Mouse (Mus musculus) olfactory bulb, adult 2 months (tissue): ENCODE results near the gene Uhrf1bp1l. TPM values are rescaled to one million over a fixed set of nuclear protein-coding genes. Genes with fewer than 3 reads are reported as not detected.

Experiments used
- H3K27ac ChIP-seq: fragments of 200-500 bp; 2 replicates; pipeline ENCODE4 v1.5.1; 2012; ENCODE audit warnings: low read depth, low read length; ENCODE audit not compliant: insufficient read depth
- H3K4me1 ChIP-seq: fragments of 200-500 bp; 2 replicates; pipeline ENCODE4 v1.6.1; 2012; ENCODE audit warnings: low read length; ENCODE audit not compliant: control insufficient read depth, insufficient read depth
- H3K4me3 ChIP-seq: fragments of 200-500 bp; 2 replicates; pipeline ENCODE4 v1.5.1; 2012; ENCODE audit warnings: mild to moderate bottlenecking, low read depth, low read length, moderate library complexity; ENCODE audit not compliant: insufficient read depth
- CTCF ChIP-seq: fragments of 200-500 bp; IDR thresholded peaks from 2 replicates; pipeline ENCODE4 v1.5.1; 2012; ENCODE audit warnings: low read depth, mild to moderate bottlenecking, low read length, moderate library complexity; ENCODE audit not compliant: insufficient read depth
- POLR2A ChIP-seq: fragments of 200-500 bp; IDR thresholded peaks from 2 replicates; pipeline ENCODE4 v1.6.1; 2012; ENCODE audit warnings: mild to moderate bottlenecking, low read depth, low read length, moderate library complexity; ENCODE audit not compliant: insufficient read depth
- WGBS: fragments of 180-500 bp; shearing (Covaris S2); methylation state at CpG from one replicate; pipeline ENCODE4 v1.1.7; 2018; 5-methylcytosine and 5-hydroxymethylcytosine counted together
- polyA plus RNA-seq: library from polyadenylated mRNA; stranded (reverse); fragments of >200 nt; gene quantifications from 2 replicates; pipeline ENCODE4 v1.2.4, GENCODE M21; 2012; ENCODE audit warnings: low replicate concordance; ENCODE audit not compliant: missing spikeins, insufficient read depth, insufficient read length

Uhrf1bp1l gene
- polyA plus RNA-seq, 1 experiment: 264 TPM

GRCm38 (mm10) chr10:89755231-89755630 lies 10.4 kb downstream of the Uhrf1bp1l start:
- WGBS: 95% methylated on average over 4 of the region's 4 CpGs
- no peaks in the 10 kb centered on the region for H3K4me1 ChIP-seq
- TF ChIP-seq POLR2A (no peak), CTCF (no peak)
- no peak overlapping the region for H3K4me3 ChIP-seq
- no peak overlapping the region for H3K27ac ChIP-seq

- 50% methylated on average over 5 of the region's 5 CpGs for WGBS
These were observed 16.0 kb downstream of the Uhrf1bp1l start for GRCm38 (mm10) chr10:89760772-89761171.

GRCm38 (mm10) chr10:89764457-89765121 lies 19.8 kb downstream of the Uhrf1bp1l start:
- WGBS: 59% methylated on average over 9 of the region's 9 CpGs

More at GRCm38 (mm10) chr10:89760772-89761171, 16.0 kb downstream of the Uhrf1bp1l start:
- H3K4me1 ChIP-seq: no peaks in the 10 kb centered on the region
- no peak overlapping the region for H3K4me3 ChIP-seq
- H3K27ac ChIP-seq: no peak overlapping the region
- TF ChIP-seq POLR2A (no peak), CTCF (no peak)

GRCm38 (mm10) chr10:89765790-89766714 lies 21.3 kb downstream of the Uhrf1bp1l start:
- Histone ChIP-seq H3K4me1 (no peaks in the 10 kb centered on the region), H3K4me3 (no peak overlapping the region), H3K27ac (no peak overlapping the region)
- TF ChIP-seq POLR2A (no peak), CTCF (no peak)
- 91% methylated on average over 11 of the region's 11 CpGs for WGBS

More at GRCm38 (mm10) chr10:89764457-89765121, 19.8 kb downstream of the Uhrf1bp1l start:
- TF ChIP-seq CTCF: no peak
- no peak for TF ChIP-seq POLR2A
- no peak overlapping the region for H3K4me3 ChIP-seq
- no peaks in the 10 kb centered on the region for H3K4me1 ChIP-seq
- H3K27ac ChIP-seq: no peak overlapping the region

DNA sequence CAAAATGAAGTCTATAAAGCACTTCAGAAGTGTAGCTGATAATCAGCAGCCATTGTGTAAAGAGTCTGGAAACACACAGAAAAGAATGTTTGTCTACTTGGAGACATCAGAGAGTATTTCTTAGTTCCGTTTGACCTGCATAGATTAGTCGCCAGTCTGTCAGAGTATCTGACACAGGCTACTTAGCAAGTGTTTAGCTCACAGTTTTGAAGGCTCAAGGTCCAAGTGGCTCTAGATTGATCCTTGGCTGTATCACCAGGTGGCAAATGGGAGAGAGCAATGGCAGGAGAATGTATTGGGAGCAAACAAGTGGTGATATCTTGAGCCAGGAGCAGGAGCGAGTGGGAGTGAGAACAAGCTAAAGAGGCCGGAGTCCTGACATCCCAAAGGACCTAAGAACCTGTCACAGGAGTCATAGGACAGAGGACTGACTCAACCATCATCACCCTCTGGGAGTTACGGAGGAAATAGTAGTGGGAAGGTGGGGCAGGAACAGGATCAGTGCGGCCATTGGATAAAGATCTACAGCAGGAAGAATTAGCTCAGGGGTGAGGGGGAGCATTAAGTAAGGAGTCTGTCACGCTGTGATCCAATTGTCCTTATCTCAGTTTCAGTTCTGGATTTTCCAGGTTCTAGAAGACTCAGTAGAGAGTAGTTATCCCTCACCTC lies 23.7 kb downstream of the Uhrf1bp1l start:
- H3K4me1 ChIP-seq: peaks cover 3% of the 10 kb centered on the region
- TF ChIP-seq CTCF (no peak), POLR2A (no peak)
- H3K27ac ChIP-seq: no peak overlapping the region
- 89% methylated on average over 7 of the region's 7 CpGs for WGBS
- H3K4me3 ChIP-seq: no peak overlapping the region

GRCm38 (mm10) chr10:89769096-89769495 lies 24.3 kb downstream of the Uhrf1bp1l start:
- no peak overlapping the region for H3K27ac ChIP-seq
- H3K4me1 ChIP-seq: peaks cover 3% of the 10 kb centered on the region
- WGBS: 90% methylated on average over 4 of the region's 4 CpGs
- H3K4me3 ChIP-seq: no peak overlapping the region
- TF ChIP-seq CTCF (no peak), POLR2A (no peak)

GRCm38 (mm10) chr10:89771894-89772293 lies 27.1 kb downstream of the Uhrf1bp1l start:
- Histone ChIP-seq H3K4me1 (peaks cover 3% of the 10 kb centered on the region), H3K27ac (no peak overlapping the region), H3K4me3 (no peak overlapping the region)
- TF ChIP-seq POLR2A (no peak), CTCF (no peak)
- 54% methylated on average over 2 of the region's 2 CpGs for WGBS

- WGBS: 89% methylated on average over 6 of the region's 6 CpGs
- Histone ChIP-seq H3K4me1 (peaks cover 3% of the 10 kb centered on the region), H3K27ac (no peak overlapping the region), H3K4me3 (no peak overlapping the region)
- TF ChIP-seq POLR2A (no peak), CTCF (no peak)
These were observed 31.2 kb downstream of the Uhrf1bp1l start for GRCm38 (mm10) chr10:89776029-89776428.
